Mouse (Mus musculus) adrenal gland, adult 8-10 months (tissue): ENCODE measurements around the gene Tmem115. TPM values are rescaled to one million over a fixed set of nuclear protein-coding genes. Genes with fewer than 3 reads are reported as not detected.
A peak's percentile ranks its signal among the peaks of the same experiment; 100 is the strongest.
"Not testable (repeated sequence)": the region's sequence is repeated elsewhere in the genome, so short reads cannot be mapped to it uniquely, and the experiment has no call there.

Experiments used
- DNase-seq: peaks from one replicate; pipeline ENCODE4 v3.0.0; 2022
- total RNA-seq, 4 experiments: library from RNA; stranded (reverse); gene quantifications; 2 replicates each; pipeline ENCODE4 v1.2.4; 2022

The Tmem115 gene
- total RNA-seq, 4 experiments from 2014 or later = 41.7 to 51.9 (median 46.5) TPM

DNA sequence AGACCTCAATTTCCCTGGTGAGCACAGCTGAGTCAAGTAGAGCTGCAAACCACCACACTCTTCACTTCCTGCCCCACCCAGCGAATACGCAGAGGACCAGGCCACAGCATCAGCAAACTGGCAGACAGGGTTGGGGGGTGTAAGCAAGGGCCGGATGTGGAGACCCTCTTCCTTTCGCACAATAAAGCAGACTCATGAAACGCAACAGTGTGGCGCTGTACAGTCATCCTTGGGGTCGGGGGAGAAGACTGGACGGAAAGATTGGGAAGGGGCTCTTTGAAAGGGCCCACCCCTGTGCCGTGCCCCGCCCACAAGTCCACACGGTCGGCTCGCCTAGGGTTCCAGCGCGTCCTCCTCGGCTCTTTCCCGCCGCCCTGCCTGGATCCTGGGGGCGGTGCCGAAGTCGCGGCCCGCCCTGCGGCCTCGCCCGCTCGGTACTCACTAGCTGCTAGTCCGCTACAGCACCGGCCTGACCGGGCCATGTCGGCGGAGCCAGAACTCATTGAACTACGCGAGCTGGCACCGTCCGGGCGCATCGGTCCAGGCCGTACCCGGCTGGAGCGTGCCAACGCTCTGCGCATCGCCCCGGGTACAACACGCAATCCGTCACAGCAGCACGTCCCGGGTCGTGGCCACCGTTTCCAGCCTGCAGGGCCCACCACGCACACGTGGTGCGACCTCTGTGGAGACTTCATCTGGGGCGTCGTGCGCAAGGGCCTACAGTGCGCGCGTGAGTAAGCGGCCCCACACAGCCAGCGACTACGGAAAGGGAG lies 17.6 kb downstream of the Tmem115 start, which contains the start of gene Rassf1:
Gene Rassf1, plus strand, starts transcription at position 439 of the 773 bp plus-strand sequence.
- peak; percentile 26 for DNase-seq

DNA sequence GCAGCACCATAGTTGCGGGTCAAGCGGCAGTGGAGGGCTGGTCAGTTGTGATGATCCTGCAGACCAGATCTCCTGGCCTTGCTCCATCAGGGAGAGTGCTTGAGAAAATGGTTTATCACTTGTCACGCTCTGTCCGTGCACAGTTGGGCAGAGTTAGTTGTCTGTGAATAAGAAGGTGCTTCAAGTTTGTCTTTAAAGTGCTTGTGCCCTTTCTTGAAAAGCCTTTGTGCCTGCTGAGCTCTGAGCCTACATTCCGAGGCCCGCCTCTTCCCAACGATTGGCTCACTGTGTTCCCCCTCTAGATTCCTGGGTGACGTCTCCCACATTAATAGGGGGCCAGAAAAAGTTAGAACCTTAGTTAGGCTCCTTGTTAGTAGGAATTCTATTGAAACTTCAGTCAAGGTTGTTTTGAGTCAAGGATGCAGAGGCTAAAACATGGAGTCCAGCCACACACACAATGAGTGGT lies 18.2 kb downstream of the Tmem115 start:
- no peak for DNase-seq

DNA sequence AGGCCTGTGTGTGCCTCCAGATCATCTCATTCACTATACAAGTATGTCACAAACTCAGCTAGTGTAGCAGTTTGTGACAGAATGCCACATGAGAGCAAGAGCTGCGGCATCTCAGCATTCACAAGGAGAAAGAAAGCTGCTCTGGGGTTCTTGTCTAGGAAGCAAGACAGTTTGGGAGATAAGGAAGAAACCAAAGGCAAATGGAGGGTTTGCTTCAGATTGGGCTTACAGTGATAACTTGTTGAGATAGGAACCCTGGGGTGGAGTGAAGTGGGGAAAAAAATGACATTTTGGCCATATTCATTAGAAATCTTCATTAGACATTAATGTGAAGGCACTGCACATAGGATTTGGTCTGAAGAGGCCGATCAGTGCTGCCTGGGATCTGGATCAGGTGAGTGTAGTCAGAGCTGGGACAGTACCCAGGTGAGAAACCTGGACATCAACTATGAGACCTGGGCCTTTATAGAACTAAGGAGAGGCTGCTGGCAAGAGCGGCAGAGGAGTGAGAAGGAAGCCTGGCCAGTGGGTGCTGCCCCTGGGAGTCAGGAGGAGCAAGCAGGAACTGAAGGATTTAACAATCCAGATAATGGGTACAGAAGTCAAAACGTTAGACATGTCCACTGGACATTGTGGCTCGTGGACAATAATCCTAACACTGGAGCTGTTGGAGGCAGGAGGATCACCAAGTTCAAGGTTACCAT lies 19.1 kb downstream of the Tmem115 start:
- DNase-seq = no peak

DNA sequence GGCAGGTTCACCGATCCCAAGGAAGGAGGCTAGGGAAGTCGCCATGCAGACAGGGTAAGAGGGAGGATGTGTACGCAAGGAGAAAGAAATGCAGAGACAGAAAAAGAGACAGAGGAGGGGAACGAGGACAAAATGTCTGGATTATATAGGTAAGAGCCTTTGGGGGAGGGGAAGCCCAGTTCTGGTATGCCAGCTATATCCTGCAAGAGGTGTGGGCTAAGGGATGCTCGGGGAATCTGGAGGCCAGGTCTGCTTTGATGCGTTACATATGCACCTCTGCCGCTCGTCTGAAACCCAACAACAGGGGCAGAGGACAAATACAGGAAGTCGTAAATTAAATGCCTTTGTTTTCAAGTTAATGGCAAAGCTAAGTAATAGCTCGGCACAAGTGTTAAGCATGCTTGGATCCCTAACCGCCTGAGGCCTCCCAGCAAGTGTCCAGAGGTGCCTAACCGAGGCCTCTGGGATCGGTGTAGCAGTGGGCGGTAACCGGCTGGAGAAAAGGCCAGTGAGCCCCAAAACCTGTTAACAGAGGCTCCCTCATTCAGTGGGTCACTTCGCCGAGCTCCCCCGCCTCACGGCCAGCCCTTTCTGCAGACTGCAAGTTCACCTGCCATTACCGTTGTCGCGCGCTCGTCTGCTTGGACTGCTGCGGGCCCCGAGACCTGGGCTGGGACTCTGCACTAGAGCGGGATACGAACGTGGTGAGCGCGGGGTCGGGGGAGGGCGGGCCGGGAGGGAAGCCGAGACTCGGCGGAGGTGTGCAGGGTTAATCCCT lies 20.0 kb downstream of the Tmem115 start:
- DNase-seq = no peak

DNA sequence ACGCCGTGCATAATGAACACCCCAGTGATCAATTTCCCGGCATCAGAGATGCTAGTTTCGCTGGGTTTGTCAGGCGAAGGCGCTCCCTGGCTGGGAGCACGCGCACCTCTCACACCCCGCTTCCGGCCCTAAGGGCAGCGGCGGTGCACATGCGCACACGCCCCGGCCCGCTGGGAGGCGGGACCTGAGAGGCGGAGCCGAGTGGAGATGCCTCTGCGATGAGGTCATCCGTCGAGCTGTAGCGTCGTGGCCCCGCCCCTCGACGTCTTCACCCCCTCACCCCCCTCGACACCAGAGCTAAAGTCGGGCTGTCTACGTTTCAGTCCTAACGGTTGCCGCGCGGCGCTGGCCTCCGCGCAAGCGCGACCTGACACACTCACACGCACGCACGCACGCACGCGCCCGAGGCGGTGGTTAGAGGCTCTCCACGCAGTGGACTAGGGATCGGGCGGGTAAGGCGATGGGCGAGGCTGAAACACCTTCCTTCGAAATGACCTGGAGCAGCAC lies 20.6 kb downstream of the Tmem115 start:
- DNase-seq = peak; percentile 94

DNA sequence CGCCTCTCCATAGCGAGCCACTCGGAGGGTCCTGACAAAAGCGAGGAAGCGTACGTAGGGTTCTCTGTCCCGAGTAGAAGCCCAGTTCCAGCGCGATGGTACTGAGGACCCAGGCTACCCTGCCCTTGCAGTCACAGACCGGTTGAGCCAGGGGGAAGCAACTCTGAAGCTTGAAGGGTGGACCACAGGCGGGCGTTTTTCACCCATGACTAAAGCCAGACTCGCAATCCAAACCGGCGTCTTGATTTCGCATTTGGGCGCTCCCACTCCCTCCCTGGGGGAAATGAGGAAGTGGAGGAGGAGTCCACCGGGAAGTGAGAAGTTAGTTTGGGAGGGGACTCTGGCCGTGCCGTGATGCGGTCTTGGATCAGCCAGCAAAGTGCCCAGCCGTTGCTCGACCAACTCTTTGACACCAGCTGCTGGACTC lies 21.3 kb downstream of the Tmem115 start:
- no peak for DNase-seq

DNA sequence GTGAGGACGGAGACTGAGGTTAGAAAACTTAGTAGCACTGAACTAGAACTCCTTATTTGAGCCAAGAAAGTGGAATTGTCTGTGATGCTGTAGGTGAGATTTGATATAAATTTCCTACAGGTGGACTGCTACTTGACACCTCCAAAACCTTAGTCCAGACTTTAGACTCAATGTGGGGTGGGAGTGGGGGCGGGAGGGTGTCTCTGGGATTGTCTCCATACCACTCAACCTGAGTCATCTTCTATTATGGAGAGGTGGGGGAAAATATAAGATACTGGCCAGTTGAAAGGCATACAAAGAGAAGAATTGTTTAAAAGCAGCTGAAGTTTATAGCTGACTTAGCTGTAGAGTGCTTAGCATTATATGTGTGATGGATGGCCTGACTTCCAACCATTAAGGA lies 22.0 kb downstream of the Tmem115 start:
- no peak for DNase-seq

DNA sequence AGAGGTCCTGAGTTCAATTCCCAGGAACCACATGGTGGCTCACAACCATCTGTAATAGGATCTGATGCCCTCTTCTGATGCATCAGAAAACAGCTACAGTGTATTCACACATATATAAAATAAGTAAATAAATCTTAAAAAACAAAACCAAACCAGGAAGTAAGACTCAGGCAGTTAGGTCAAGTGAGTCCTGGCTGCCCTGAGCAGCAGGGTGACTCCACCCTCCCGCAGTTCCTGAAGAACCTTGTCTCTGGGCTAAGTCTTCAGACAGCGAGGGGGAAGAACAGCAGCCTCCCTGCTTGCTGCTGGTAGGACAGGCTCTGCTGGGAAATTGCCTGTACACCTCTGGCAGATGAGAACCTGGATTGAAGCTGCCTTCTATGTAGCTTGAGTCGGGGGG lies 22.6 kb downstream of the Tmem115 start:
- DNase-seq = no peak

DNA sequence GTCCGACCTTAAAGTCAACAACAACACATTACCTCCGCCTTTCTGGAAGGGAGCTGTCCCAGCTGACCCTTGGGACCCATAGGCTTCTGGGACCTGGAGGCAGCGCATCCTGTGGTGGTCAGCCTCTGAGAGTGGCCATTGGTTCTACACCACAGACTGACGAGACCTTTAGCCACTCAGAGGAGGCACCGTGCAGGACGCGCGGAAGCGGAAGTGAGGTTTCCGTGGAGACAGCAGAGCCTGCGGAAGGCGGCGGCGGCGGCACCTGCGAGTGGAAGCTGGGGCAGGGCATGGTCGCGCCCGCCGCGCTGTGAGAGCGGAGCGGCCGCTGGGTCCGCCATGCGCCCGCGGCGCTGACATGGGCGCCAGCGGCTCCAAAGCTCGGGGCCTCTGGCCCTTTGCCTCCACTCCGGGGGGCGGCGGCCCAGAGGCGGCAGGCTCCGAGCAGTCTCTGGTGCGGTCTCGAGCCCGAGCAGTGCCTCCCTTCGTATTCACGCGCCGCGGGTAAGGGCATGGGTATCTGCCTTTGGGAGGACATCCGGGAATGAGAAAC lies 29.4 kb downstream of the Tmem115 start, which contains the start of gene Tusc2:
Gene Tusc2, plus strand, starts transcription at position 227 of the 553 bp plus-strand sequence.
- peak; percentile 95 for DNase-seq

DNA sequence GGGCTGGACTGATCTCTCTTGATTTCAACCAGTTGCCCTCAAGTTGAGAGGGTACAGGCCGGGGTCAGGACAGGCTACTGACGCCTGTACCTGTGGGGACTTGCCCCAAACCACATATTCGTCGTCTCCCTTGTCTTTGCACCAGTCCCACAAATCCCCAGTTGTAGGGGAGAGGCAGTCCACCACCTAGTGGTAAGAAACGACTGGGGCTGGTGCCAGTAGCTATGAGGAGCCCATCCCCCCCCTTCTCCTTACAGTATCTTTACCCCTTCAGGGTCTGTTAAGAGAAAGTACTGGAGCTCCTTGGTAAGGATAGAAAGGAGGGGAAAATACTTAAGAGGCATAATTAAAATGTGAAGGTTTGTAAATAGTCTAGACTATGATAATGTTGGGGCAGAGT lies 31.8 kb downstream of the Tmem115 start:
- DNase-seq = not testable (repeated sequence)

DNA sequence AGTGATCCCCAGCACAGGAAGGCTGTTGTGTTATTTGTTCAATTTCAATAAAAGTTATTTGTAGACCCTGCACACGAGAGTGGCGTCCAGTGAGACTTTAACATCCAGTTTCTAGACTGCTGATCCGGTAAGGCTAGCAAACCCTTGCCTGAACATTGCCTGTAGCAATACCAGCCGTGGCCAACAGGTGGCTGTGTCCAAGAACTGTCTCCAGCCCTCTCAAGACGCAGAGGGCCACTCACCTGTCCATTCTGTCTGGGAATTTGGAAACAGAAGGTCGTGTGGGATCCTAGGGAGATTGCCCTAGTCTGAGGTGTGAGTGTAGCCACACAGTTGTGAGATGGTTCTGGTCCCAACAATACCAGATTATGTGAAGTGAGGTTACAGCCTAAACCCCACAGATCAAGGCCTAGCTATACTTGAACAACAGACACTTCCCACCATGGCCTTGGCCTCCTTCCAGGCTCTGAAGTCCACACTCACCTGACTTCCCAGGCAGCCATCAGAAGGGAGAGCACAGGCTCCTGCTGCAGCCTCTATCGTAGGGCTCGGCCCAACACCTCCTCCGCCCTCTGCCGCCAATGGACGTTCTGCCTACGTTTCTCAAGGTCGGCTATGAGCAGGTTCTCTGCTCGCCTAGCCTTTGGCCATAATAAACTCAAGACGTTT lies 32.4 kb downstream of the Tmem115 start:
- DNase-seq = no peak

DNA sequence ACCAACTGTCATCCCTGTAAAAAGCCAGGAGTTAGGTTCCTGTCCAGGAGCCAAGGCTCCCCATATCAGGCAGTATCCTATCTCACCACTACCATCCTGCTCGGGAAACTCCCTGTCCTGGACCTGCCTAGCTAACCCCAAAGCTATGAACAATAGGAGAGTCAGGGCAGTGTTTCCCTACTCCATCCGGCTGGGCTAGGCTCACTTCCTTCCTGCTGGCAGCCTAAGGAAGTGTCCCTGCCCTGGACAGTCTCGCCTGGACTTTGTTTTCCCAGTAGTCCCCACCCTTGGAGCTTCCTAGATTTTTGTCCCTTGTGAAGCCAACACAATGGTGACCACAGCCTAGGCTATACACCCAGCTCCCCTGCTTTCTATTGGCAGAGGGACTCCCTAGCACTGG lies 33.1 kb downstream of the Tmem115 start:
- DNase-seq = no peak

DNA sequence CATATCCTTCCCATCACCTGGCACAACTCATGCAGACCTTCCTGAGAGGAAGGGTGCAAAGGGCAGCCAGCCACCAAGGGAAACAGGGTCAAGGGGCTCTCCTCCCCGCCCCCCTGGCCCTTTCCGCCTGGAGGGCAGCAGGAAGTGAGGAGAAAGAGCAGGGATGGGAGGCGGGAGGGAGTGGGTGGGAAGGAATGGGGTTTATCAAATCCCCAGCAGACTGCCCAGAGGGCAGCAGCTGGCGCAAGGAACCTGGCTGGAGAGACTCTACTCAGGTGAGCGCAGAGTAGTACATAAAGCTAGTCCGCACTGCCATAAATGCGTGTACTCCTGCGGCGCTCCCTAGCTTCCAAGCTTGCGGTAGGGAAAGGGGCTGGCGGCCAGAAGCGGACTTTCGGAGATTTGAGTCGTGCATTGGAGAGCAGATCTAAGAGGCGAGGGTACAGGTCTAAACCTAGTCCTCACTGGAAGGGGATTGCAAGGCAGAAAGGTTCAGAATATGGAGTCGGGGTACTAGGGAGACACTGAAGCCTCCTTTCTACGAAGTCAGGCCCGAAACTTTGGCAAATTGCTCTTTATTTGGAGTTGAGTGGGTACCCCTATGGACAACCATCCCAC lies 34.1 kb downstream of the Tmem115 start, which contains the start of gene Hyal2:
Gene Hyal2, plus strand, starts transcription at position 244 of the 618 bp plus-strand sequence.
- no peak for DNase-seq

DNA sequence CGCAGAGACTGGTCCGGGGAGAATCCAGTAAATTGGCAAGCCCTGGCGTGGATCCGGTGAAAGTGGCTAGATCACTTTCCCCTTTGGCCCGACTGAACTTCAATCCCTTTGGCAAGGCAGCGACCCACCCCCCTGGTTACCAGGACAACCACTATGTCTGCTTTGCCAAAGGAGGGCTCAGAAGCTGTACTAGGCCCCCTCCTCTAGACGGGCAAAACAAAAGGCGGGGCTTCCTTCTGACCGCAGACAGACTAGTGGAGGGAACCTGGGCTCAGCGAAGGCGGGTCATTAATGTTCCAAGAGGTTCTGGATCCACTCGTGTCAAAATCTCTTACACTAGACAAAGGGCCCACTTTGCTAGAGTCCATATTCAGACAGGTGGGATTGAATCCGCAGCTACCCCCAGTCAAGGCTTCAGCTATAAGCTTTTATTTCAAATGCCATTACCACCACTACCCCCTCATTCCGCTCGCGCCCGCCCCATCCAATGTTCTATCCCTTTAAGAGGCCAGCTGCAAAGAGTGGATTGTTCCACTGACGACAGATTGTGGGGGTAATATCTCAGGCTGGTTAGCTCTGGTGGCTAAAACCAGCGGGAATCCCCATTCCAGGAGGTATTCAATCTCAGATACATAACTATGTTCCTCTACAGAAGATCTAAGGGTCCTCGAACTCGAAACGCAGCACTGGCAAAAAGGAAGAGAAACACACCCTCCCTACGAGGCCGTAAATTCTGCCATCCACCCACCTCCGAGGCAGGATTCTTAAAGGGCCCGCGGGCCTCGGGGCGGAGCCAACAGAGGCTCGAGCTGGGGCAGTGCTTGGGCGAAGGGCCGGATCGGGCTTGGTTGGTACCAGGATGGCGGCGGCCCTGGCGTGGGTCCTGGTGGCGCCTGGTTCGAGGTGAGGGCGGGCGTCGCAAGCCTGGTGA lies 34.9 kb downstream of the Tmem115 start:
- peak; percentile 82 for DNase-seq

DNA sequence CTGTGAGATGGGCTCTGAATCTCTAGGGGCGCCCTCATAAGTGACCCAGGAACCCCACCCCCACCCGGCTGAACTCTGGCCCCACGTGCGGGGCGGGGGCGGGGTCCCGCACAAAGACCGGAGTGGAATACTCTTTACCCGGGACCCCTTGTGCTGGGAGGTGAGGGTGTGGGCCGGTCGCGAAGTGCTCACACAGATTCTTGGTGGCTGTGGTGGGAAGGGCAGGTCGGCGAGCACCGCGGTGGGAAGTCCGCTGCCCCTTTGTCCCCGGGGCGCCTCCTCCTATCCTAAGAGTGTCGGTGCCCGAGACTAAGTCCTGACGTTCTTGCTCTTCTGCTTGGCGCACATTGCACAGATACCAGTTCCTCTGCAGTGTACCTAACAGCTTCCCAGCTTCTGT lies 35.5 kb downstream of the Tmem115 start:
- DNase-seq = no peak

DNA sequence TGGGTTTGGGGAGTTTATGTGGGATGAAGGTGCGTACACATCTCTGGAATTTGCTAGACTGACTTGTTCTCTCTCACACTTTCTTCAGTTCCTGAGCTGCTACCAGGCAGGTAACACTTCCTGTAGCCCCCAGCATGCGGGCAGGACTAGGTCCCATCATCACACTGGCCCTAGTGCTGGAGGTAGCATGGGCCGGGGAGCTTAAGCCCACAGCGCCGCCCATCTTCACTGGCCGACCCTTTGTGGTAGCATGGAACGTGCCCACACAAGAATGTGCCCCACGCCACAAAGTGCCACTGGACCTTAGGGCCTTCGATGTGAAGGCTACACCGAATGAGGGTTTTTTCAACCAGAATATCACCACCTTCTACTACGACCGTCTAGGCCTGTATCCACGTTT lies 36.3 kb downstream of the Tmem115 start:
- DNase-seq = no peak

DNA sequence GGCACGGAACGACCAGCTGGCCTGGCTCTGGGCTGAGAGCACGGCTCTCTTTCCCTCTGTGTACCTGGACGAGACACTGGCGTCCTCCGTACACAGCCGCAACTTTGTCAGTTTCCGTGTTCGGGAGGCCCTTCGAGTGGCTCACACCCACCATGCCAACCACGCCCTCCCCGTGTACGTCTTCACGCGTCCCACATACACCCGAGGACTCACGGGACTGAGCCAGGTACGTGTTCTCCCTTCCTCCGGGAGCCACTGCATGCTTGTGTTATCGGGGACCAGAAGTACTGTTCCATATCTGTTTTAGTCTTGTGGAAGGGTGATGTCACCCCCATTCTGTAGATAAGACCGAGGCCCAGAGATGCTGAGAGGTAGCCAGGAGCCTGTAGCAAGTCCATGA lies 37.1 kb downstream of the Tmem115 start:
- no peak for DNase-seq

DNA sequence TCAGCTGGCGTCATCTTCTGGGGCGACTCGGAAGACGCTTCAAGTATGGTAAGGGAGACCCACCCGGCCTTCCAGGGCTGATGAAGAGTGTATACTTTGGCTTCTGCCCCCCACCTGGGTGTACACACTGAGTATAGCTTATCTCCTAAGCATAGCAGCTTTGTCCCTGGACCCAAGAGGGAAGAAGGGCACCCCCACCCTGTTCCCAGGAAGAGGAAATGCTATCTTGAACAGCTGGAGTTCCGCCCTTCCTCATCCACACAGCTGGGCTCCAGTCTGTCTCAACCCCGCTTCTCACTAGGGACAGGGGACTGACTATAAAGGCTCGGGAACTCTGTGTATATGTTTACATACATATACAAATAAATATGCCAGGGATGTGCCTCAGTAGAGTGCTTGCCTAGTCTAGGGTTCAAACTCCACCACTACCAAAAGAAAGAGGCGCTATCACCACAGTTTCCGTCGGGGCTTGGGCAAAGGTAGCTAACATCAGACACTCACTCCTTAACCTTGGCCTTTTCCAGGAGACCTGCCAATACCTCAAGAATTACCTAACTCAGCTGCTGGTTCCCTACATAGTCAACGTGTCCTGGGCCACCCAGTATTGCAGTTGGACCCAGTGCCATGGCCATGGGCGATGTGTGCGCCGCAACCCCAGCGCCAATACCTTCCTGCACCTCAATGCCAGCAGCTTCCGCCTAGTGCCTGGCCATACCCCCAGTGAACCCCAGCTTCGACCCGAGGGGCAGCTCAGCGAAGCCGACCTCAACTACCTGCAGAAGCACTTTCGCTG lies 38.0 kb downstream of the Tmem115 start:
- no peak for DNase-seq

DNA sequence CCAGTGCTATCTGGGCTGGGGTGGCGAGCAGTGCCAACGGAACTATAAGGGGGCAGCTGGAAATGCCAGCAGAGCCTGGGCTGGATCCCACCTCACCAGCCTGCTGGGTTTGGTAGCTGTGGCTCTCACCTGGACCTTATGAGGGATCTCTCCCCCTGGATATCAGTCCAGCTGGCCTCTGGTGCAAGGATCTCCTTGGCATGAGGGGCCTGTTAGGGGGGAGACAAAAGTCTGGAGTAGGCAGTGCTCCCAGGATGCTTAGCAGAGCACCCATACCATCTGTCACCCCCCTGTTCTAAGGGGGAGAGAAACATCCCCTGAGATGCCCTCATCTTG lies 38.5 kb downstream of the Tmem115 start:
- DNase-seq = no peak
